Mouse (Mus musculus): ENCODE data around the gene Ankrd44. TPM values are rescaled to one million over a fixed set of nuclear protein-coding genes. Genes with fewer than 3 reads are reported as not detected.
A peak's percentile ranks its signal among the peaks of the same experiment; 100 is the strongest.

The Ankrd44 gene
- total RNA-seq, 2 experiments from 2014 or later, result 7.5 to 9.6 TPM

DNA sequence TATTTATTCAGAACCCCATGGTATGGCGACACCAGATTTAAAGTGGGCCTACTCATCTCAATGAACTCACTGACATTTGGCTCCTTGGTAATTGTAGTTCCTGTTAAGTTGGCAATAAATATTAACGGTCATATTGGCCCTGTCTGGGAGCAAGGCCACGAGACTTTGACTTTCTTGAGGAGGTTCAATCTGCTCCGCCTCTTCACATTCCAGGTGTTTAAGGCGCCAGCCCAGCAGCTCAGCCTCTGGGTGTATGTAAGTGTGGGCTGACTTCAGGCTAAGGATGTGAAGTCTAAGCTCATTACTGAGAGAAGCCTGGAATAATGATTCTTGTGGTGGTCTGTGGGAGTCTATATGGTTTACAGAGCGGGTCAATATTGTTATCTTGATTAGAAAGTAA lies 313.8 kb downstream of the Ankrd44 start:
- Histone ChIP-seq H3K27ac (no peak overlapping the region), H3K4me3 (no peak overlapping the region)
- intact Hi-C loops (cut with DNase I), result no loop called here
- DNase-seq, result no peak
- no peak for TF ChIP-seq CTCF (IDR thresholded peaks at IDR 0.05)

GRCm38 (mm10) chr1:54611891-54612290 lies 314.3 kb downstream of the Ankrd44 start:
- no peak for TF ChIP-seq CTCF (IDR thresholded peaks at IDR 0.05)
- DNase-seq, result no peak
- intact Hi-C loops (cut with DNase I), result no loop called here

DNA sequence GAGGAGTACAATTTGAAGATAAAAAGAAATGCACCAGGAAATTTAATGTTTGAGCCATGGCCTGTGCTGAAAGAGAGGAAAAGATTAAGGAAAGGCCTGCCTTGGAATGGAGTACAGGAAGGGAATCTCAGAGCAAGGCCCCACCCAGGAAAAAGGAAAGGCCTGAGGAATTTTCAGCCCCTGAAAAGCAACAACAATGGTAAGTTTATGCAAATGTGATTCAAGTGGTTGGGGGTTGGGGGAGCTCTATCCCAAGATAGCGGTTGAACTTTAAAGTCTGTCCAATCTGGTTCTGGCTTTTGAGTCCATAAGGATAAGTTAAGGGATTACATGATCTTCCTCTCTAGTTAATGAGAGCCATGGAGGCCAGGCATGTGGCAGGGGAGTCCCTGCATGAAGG lies 319.3 kb downstream of the Ankrd44 start:
- H3K27ac ChIP-seq, result 0 out of 2 replicates have a peak overlapping the region, but pooled peaks have one; percentile 8
- no peak for DNase-seq

More at GRCm38 (mm10) chr1:54611891-54612290, 314.3 kb downstream of the Ankrd44 start:
- no peak overlapping the region for H3K27ac ChIP-seq
- no peak overlapping the region for H3K4me3 ChIP-seq

GRCm38 (mm10) chr1:54601692-54602091 lies 324.5 kb downstream of the Ankrd44 start:
- intact Hi-C loops (cut with DNase I), result no loop called here
- Histone ChIP-seq H3K4me3 (no peak overlapping the region), H3K27ac (no peak overlapping the region)
- TF ChIP-seq CTCF (IDR thresholded peaks at IDR 0.05), result no peak
- no peak for DNase-seq

More for the DNA sequence above, 319.3 kb downstream of the Ankrd44 start:
- TF ChIP-seq CTCF (IDR thresholded peaks at IDR 0.05), result no peak
- no peak overlapping the region for H3K4me3 ChIP-seq
- intact Hi-C loops (cut with DNase I), result no loop called here

DNA sequence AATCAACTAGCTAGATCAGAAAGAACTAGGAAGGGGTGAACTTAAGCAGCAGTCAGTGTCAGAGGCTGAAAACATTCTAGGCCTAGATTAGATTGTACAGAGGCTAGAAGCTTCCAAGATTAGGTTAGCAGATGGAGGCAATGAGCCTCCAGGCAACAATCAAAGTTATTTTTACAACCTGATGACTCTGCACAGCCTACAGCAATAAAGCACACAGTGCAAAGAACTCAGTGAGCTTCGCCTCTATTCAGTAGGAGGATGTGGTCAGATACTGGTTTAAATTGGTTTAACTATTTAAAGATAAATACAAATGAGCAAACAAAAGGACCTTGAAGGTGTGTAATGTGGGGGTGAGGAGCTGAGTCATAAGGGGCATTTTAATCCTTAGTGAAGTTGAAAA lies 325.9 kb downstream of the Ankrd44 start:
- intact Hi-C loops (cut with DNase I), result no loop called here
- Histone ChIP-seq H3K27ac (no peak overlapping the region), H3K4me3 (no peak overlapping the region)
- no peak for TF ChIP-seq CTCF (IDR thresholded peaks at IDR 0.05)
- DNase-seq, result no peak

- H3K4me3 ChIP-seq, result no peak overlapping the region
- no peak for TF ChIP-seq CTCF (IDR thresholded peaks at IDR 0.05)
- DNase-seq, result no peak
- H3K27ac ChIP-seq, result no peak overlapping the region
- intact Hi-C loops (cut with DNase I), result no loop called here
These were observed 328.5 kb downstream of the Ankrd44 start for GRCm38 (mm10) chr1:54597594-54598217.

GRCm38 (mm10) chr1:54596151-54596550 lies 330.0 kb downstream of the Ankrd44 start:
- intact Hi-C loops (cut with DNase I), result no loop called here
- H3K27ac ChIP-seq, result no peak overlapping the region

More at GRCm38 (mm10) chr1:54596151-54596550, 330.0 kb downstream of the Ankrd44 start:
- no peak for DNase-seq
- H3K4me3 ChIP-seq, result no peak overlapping the region
- no peak for TF ChIP-seq CTCF (IDR thresholded peaks at IDR 0.05)

Small RNA genes within 50 kb of the gene (microRNA-seq; reads per million reads assigned to microRNA genes)
- gene Gm24053, result not detected

Other genes starting within 250 kb of the Ankrd44 start
- gene Sf3b1, start 101.1 kb upstream of the Ankrd44 start, total RNA-seq (2021), result 10 to 100 TPM; 53.6 to 56.3 TPM
- 10 to 100 TPM; 13.7 to 17.0 TPM for gene Coq10b, start 126.4 kb upstream of the Ankrd44 start, total RNA-seq (2021)
- 100 to 1,000 TPM in 1 of 2 experiments, 10 to 100 TPM in 1; 77.1 to 120 TPM for gene Hspe1, start 161.7 kb upstream of the Ankrd44 start, total RNA-seq (2021)
- 100 to 1,000 TPM; 156 to 249 TPM for gene Hspd1, start 161.9 kb upstream of the Ankrd44 start, total RNA-seq (2021)
- gene Mob4, start 204.8 kb upstream of the Ankrd44 start, total RNA-seq (2021), result 10 to 100 TPM; 34.2 to 41.9 TPM